Mouse (Mus musculus) MEL (cell line): Measurements from ENCODE around the gene AW011738. TPM values are rescaled to one million over a fixed set of nuclear protein-coding genes. Genes with fewer than 3 reads are reported as not detected.

Experiments used
- DNase-seq: peaks from one replicate; pipeline ENCODE4 v3.0.0; 2011; ENCODE audit warnings: low read depth, low spot score
- H3K27ac ChIP-seq: 2 replicates; pipeline ENCODE4 v1.5.1; 2012; ENCODE audit warnings: low read depth, mild to moderate bottlenecking, control low read depth, low read length, moderate library complexity; ENCODE audit not compliant: control insufficient read depth
- H3K27me3 ChIP-seq, 2 experiments: fragments of 150-350 bp in 1 of 2; sonication (generic) in 1 of 2; 2 replicates each; pipeline ENCODE4 v1.6.1; 2012; ENCODE audit warnings: low read length in 2 of 2, mild to moderate bottlenecking in 2 of 2, improper control_type of control experiment in 1 of 2, moderate library complexity in 1 of 2; ENCODE audit not compliant: insufficient read depth in 2 of 2, control insufficient read depth in 1 of 2
- H3K36me3 ChIP-seq, 2 experiments: 2 replicates each; pipeline ENCODE4 v1.6.1; 2012 to 2014; ENCODE audit warnings: low read length in 2 of 2, improper control_type of control experiment in 1 of 2, inconsistent platforms in 1 of 2, mild to moderate bottlenecking in 1 of 2; ENCODE audit not compliant: insufficient read depth in 2 of 2, control insufficient read depth in 1 of 2
- H3K4me1 ChIP-seq, 2 experiments: fragments of 150-350 bp in 1 of 2; sonication (generic) in 1 of 2; 2 replicates each; pipeline ENCODE4 v1.6.1; 2012; ENCODE audit warnings: low read length in 2 of 2, improper control_type of control experiment in 1 of 2, mild to moderate bottlenecking in 1 of 2; ENCODE audit not compliant: insufficient read depth in 2 of 2, control insufficient read depth in 1 of 2
- H3K4me3 ChIP-seq, 2 experiments: fragments of 150-350 bp in 1 of 2; sonication (generic) in 1 of 2; 2 replicates each; pipeline ENCODE4 v1.5.1; 2012; ENCODE audit warnings: low read depth in 2 of 2, low read length in 2 of 2, mild to moderate bottlenecking in 2 of 2, moderate library complexity in 2 of 2, control low read depth in 1 of 2, improper control_type of control experiment in 1 of 2; ENCODE audit not compliant: control insufficient read depth in 1 of 2, insufficient read depth in 1 of 2
- H3K79me2 ChIP-seq: 2 replicates; pipeline ENCODE4 v1.6.1; 2012; ENCODE audit warnings: mild to moderate bottlenecking, low read length, moderate library complexity; ENCODE audit not compliant: control insufficient read depth, poor library complexity, insufficient read depth
- H3K9ac ChIP-seq: 2 replicates; pipeline ENCODE4 v1.6.1; 2012; ENCODE audit warnings: low read depth, mild to moderate bottlenecking, control low read depth, low read length, moderate library complexity; ENCODE audit not compliant: control insufficient read depth, poor library complexity, severe bottlenecking
- H3K9me3 ChIP-seq: fragments of 150-350 bp; sonication (generic); replicated peaks from 2 replicates; pipeline ENCODE4 v1.6.1; 2012; ENCODE audit warnings: mild to moderate bottlenecking, low read length, improper control_type of control experiment, moderate library complexity; ENCODE audit not compliant: insufficient read depth
- BHLHE40 ChIP-seq: IDR thresholded peaks from 2 replicates; pipeline ENCODE4 v1.6.1; 2012; ENCODE audit warnings: low read depth, mild to moderate bottlenecking, inconsistent platforms, low read length, improper control_type of control experiment, borderline replicate concordance
- CHD1 ChIP-seq: IDR thresholded peaks from 2 replicates; pipeline ENCODE4 v1.6.1; 2012; ENCODE audit warnings: low read depth, mild to moderate bottlenecking, inconsistent platforms, low read length, improper control_type of control experiment
- CHD2 ChIP-seq: IDR thresholded peaks from 2 replicates; pipeline ENCODE4 v1.6.1; 2011; ENCODE audit warnings: low read length, improper control_type of control experiment
- CTCF ChIP-seq, 3 experiments: IDR thresholded peaks in 2 of 3; conservative IDR thresholded peaks in 1 of 3; 2 replicates each; pipeline ENCODE4 v1.5.1; 2011 to 2012; ENCODE audit warnings: low read length in 3 of 3, low read depth in 2 of 3, mild to moderate bottlenecking in 2 of 3, improper control_type of control experiment in 1 of 3, inconsistent platforms in 1 of 3, mixed read lengths in 1 of 3, moderate library complexity in 1 of 3; ENCODE audit not compliant: control insufficient read depth in 1 of 3, insufficient read depth in 1 of 3, poor library complexity in 1 of 3, severe bottlenecking in 1 of 3
- E2F4 ChIP-seq: IDR thresholded peaks from 2 replicates; pipeline ENCODE4 v1.6.1; 2011; ENCODE audit warnings: low read depth, low read length, improper control_type of control experiment, borderline replicate concordance
- EP300 ChIP-seq, 2 experiments: IDR thresholded peaks; 2 replicates each; pipeline ENCODE4 v1.6.1; 2011; ENCODE audit warnings: improper control_type of control experiment in 2 of 2, low read length in 2 of 2, low read depth in 1 of 2, mild to moderate bottlenecking in 1 of 2
- ETS1 ChIP-seq: IDR thresholded peaks from 2 replicates; pipeline ENCODE4 v1.6.1; 2012; ENCODE audit warnings: low read depth, mild to moderate bottlenecking, inconsistent platforms, low read length, improper control_type of control experiment, moderate library complexity
- GABPA ChIP-seq: IDR thresholded peaks from 2 replicates; pipeline ENCODE4 v1.6.1; 2012; ENCODE audit warnings: low read depth, mild to moderate bottlenecking, inconsistent platforms, low read length, improper control_type of control experiment, moderate library complexity
- HCFC1 ChIP-seq: IDR thresholded peaks from 2 replicates; pipeline ENCODE4 v1.6.1; 2012; ENCODE audit warnings: low read depth, mild to moderate bottlenecking, inconsistent platforms, low read length, improper control_type of control experiment, moderate library complexity
- JUND ChIP-seq: IDR thresholded peaks from 2 replicates; pipeline ENCODE4 v1.6.1; 2011; ENCODE audit warnings: low read depth, mild to moderate bottlenecking, improper control_type of control experiment, low read length
- KAT2A ChIP-seq: conservative IDR thresholded peaks from 2 replicates; pipeline ENCODE4 v1.6.1; 2012; ENCODE audit warnings: low read depth, low read length, improper control_type of control experiment, inconsistent platforms
- MAFK ChIP-seq: IDR thresholded peaks from 2 replicates; pipeline ENCODE4 v1.6.1; 2011; ENCODE audit warnings: low read depth, mild to moderate bottlenecking, low read length, improper control_type of control experiment, borderline replicate concordance
- MAX ChIP-seq: IDR thresholded peaks from 2 replicates; pipeline ENCODE4 v1.6.1; 2011; ENCODE audit warnings: low read length, improper control_type of control experiment
- MAZ ChIP-seq: IDR thresholded peaks from 2 replicates; pipeline ENCODE4 v1.6.1; 2012; ENCODE audit warnings: low read depth, mild to moderate bottlenecking, inconsistent platforms, low read length, improper control_type of control experiment
- MEF2A ChIP-seq: IDR thresholded peaks from 2 replicates; pipeline ENCODE4 v1.6.1; 2014; ENCODE audit warnings: low read depth, mild to moderate bottlenecking, inconsistent platforms, low read length, improper control_type of control experiment; ENCODE audit not compliant: poor library complexity, insufficient replicate concordance, severe bottlenecking; ENCODE audit errors: extremely low read depth
- POLR2AphosphoS2 ChIP-seq: IDR thresholded peaks from 2 replicates; pipeline ENCODE4 v1.6.1; 2011; ENCODE audit warnings: low read length, improper control_type of control experiment
- RCOR1 ChIP-seq: IDR thresholded peaks from 2 replicates; pipeline ENCODE4 v1.6.1; 2012; ENCODE audit warnings: low read depth, mild to moderate bottlenecking, inconsistent platforms, low read length, improper control_type of control experiment
- SMC3 ChIP-seq: IDR thresholded peaks from 2 replicates; pipeline ENCODE4 v1.6.1; 2011; ENCODE audit warnings: low read depth, low read length, improper control_type of control experiment
- TBP ChIP-seq: IDR thresholded peaks from 2 replicates; pipeline ENCODE4 v1.8.0; 2011; ENCODE audit warnings: low read depth, low read length, improper control_type of control experiment
- UBTF ChIP-seq: IDR thresholded peaks from 2 replicates; pipeline ENCODE4 v1.6.1; 2012; ENCODE audit warnings: low read depth, mild to moderate bottlenecking, inconsistent platforms, low read length, improper control_type of control experiment, moderate library complexity, borderline replicate concordance; ENCODE audit not compliant: insufficient read depth
- USF1 ChIP-seq: IDR thresholded peaks from 2 replicates; pipeline ENCODE4 v1.6.1; 2014; ENCODE audit warnings: low read depth, mild to moderate bottlenecking, inconsistent platforms, low read length, improper control_type of control experiment, moderate library complexity
- USF2 ChIP-seq, 2 experiments: IDR thresholded peaks; 2 replicates each; pipeline ENCODE4 v1.6.1; 2011 to 2012; ENCODE audit warnings: improper control_type of control experiment in 2 of 2, low read length in 2 of 2, borderline replicate concordance in 1 of 2, inconsistent platforms in 1 of 2, low read depth in 1 of 2, mild to moderate bottlenecking in 1 of 2; ENCODE audit not compliant: insufficient read depth in 1 of 2
- ZC3H11A ChIP-seq: IDR thresholded peaks from 2 replicates; pipeline ENCODE4 v1.6.1; 2012; ENCODE audit warnings: low read depth, mild to moderate bottlenecking, inconsistent platforms, low read length, improper control_type of control experiment
- ZKSCAN1 ChIP-seq: IDR thresholded peaks from 2 replicates; pipeline ENCODE4 v1.6.1; 2012; ENCODE audit warnings: low read depth, mild to moderate bottlenecking, inconsistent platforms, low read length, improper control_type of control experiment, moderate library complexity
- ZMIZ1 ChIP-seq: IDR thresholded peaks from 2 replicates; pipeline ENCODE4 v1.6.1; 2012; ENCODE audit warnings: low read depth, mild to moderate bottlenecking, inconsistent platforms, low read length, improper control_type of control experiment, moderate library complexity
- ZNF384 ChIP-seq: IDR thresholded peaks from 2 replicates; pipeline ENCODE4 v1.6.1; 2012; ENCODE audit warnings: low read depth, mild to moderate bottlenecking, inconsistent platforms, low read length, improper control_type of control experiment
- polyA plus RNA-seq, 2 experiments: library from polyadenylated mRNA; stranded (reverse) in 1 of 2; unstranded in 1 of 2; fragments of >175 nt in 1 of 2; fragments of >200 nt in 1 of 2; gene quantifications; 2 replicates each; pipeline versions ENCODE4 v1.2.1 to v1.2.4; 2012; ENCODE audit warnings: low replicate concordance in 2 of 2, low read depth in 1 of 2; ENCODE audit not compliant: insufficient read length in 2 of 2, insufficient read depth in 1 of 2, missing spikeins in 1 of 2
- total RNA-seq: library from RNA; depleted of rRNA; stranded (reverse); fragments of 300-350 nt; gene quantifications from 2 replicates; pipeline ENCODE4 v1.2.3, GENCODE M21; 2012

AW011738 gene
- total and polyA plus RNA-seq, 3 experiments: 3.2 to 3.8 TPM; not detected in 1

GRCm38 (mm10) chr4:156192421-156193199, 10.5 kb upstream of the AW011738 start:
- Histone ChIP-seq H3K27ac (no peak overlapping the region), H3K4me1 (peaks cover 3 to 18% of the 10 kb centered on the region in 2 experiments; a peak in 3 of 4 replicates), H3K79me2 (peaks cover 6% of the 10 kb centered on the region; the same call in 1 of the 2 replicates), H3K36me3 (peaks cover 0 to 6% of the 10 kb centered on the region in 2 experiments; a peak in 3 of 4 replicates), H3K9me3 (no peaks in the 10 kb centered on the region), H3K27me3 (no peaks in the 10 kb centered on the region), H3K4me3 (no peak overlapping the region), H3K9ac (no peak overlapping the region)
- TF ChIP-seq TBP (no peak), CTCF (IDR thresholded peaks at IDR 0.05 in 2 of 3, conservative IDR thresholded peaks at IDR 0.05 in 1 of 3; ENCODE audit: control insufficient read depth in 1 of 3, insufficient read depth in 1 of 3, low read depth in 2 of 3, low read length in 3 of 3, poor library complexity in 1 of 3, severe bottlenecking in 1 of 3) (no peak), ZKSCAN1 (no peak), CHD2 (no peak), RCOR1 (no peak), UBTF (no peak), ZC3H11A (no peak), JUND (no peak), MAZ (no peak), GABPA (no peak), CHD1 (no peak), EP300 (IDR thresholded peaks at IDR 0.05; ENCODE audit: low read depth in 1 of 2, low read length in 2 of 2) (no peak), SMC3 (no peak), HCFC1 (no peak), ETS1 (no peak), MAX (no peak), KAT2A (no peak), MEF2A (no peak), MAFK (no peak), BHLHE40 (no peak)
- no peak for DNase-seq

- no peak overlapping the region for H3K27ac ChIP-seq
Observed at GRCm38 (mm10) chr4:156193200-156193590, 9.9 kb upstream of the AW011738 start.

More at GRCm38 (mm10) chr4:156193200-156193590, 9.9 kb upstream of the AW011738 start:
- TF ChIP-seq JUND (no peak), USF1 (no peak), ZMIZ1 (no peak), GABPA (no peak), MEF2A (no peak), MAZ (no peak), EP300 (IDR thresholded peaks at IDR 0.05; ENCODE audit: low read depth in 1 of 2, low read length in 2 of 2) (no peak), UBTF (no peak), POLR2AphosphoS2 (no peak), E2F4 (no peak), USF2 (IDR thresholded peaks at IDR 0.05; ENCODE audit: borderline replicate concordance in 1 of 2, insufficient read depth in 1 of 2, low read depth in 1 of 2, low read length in 2 of 2) (no peak), SMC3 (no peak), KAT2A (no peak), ZNF384 (no peak)
- Histone ChIP-seq H3K9me3 (no peaks in the 10 kb centered on the region), H3K36me3 (peaks cover 0 to 6% of the 10 kb centered on the region in 2 experiments; a peak in 3 of 4 replicates), H3K4me3 (no peak overlapping the region), H3K4me1 (peaks cover 3 to 18% of the 10 kb centered on the region in 2 experiments; a peak in 3 of 4 replicates), H3K79me2 (peaks cover 6% of the 10 kb centered on the region; the same call in 1 of the 2 replicates), H3K9ac (no peak overlapping the region), H3K27me3 (no peaks in the 10 kb centered on the region)
- no peak for DNase-seq
